Mouse (Mus musculus): Measurements from ENCODE around the gene Gga1. TPM values are rescaled to one million over a fixed set of nuclear protein-coding genes. Genes with fewer than 3 reads are reported as not detected.
A peak's percentile ranks its signal among the peaks of the same experiment; 100 is the strongest.

Gga1 gene
- polyA plus RNA-seq, 1 experiment, result 105 TPM

DNA sequence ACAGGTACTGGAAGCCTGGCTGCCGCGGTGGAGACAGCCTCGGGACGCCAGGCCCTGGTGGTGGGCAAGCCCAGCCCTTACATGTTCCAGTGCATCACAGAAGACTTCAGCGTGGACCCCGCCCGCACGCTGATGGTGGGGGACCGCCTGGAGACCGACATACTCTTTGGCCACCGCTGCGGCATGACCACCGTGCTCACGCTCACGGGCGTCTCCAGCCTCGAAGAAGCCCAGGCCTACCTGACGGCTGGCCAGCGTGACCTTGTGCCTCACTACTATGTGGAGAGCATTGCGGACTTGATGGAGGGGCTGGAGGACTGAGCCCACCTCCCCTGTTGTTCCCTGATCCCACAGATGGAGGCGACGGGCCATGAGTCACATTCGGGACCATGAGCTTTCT is 41.1 kb downstream of the Gga1 start:
- no peak overlapping the region for H3K4me3 ChIP-seq (ENCODE audit: low read depth, low read length)
- peaks cover 14% of the 10 kb centered on the region for H3K4me1 ChIP-seq (ENCODE audit: control insufficient read depth, insufficient read depth, insufficient read length, low read length)
- H3K27ac ChIP-seq (ENCODE audit: insufficient read depth, low read depth, low read length), result no peak overlapping the region
- WGBS, result 93% methylated on average over 23 of the region's 23 CpGs
- no peaks in the 10 kb centered on the region for H3K27me3 ChIP-seq (ENCODE audit: control insufficient read depth, insufficient read depth, low read length)
- peaks cover 2% of the 10 kb centered on the region; the same call in 1 of the 2 replicates for H3K36me3 ChIP-seq (ENCODE audit: control insufficient read depth, insufficient read depth, low read length)
- TF ChIP-seq CTCF (IDR thresholded peaks at IDR 0.05; ENCODE audit: extremely low read depth, insufficient read length, insufficient replicate concordance, low read depth, low read length) (no peak), POLR2A (IDR thresholded peaks at IDR 0.05; ENCODE audit: low read depth, low read length) (no peak)

DNA sequence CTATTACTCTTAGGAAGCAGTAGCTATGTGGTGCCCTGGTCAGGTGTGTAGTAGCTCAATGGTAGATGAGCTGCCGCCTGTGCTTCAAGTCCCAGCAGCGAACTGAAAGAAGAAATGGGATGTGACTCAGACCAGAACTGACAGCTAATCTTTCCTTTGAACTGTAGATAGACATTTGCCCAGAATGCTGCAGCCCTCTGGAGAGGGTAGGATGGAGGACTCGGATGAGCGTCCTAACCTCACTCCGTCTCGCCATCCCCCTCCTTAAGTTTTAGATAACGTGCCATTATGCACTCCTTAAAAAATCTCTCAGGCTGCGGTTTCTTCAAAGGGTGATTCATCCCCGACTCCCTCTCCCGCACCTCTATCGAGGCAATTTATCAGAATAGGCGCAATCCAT is 42.9 kb downstream of the Gga1 start:
- no peaks in the 10 kb centered on the region for H3K27me3 ChIP-seq (ENCODE audit: control insufficient read depth, insufficient read depth, low read length)
- WGBS, result 55% methylated on average over 12 of the region's 12 CpGs
- TF ChIP-seq POLR2A (IDR thresholded peaks at IDR 0.05; ENCODE audit: low read depth, low read length) (no peak), CTCF (IDR thresholded peaks at IDR 0.05; ENCODE audit: extremely low read depth, insufficient read length, insufficient replicate concordance, low read depth, low read length) (no peak)

DNA sequence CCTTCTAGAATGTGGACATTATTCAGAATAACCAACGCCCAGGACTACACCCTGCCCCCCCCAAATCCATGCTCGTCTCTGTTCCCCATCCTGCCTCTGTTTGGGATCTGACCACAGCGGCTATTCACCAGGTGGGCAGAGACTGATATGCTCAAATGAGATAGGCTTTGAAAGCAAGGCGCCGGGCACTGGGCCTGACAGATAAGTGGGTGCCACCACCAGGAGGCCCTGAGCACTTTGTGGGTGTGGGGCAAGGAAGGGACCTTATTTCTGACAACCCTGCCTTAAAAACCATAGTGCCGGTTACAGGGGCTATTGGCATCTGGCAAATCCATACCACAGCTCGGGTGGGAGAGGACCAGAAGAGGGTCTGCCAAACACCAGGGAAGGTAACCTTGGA is 45.7 kb downstream of the Gga1 start:
- no peak for TF ChIP-seq CTCF (IDR thresholded peaks at IDR 0.05; ENCODE audit: extremely low read depth, insufficient read length, insufficient replicate concordance, low read depth, low read length)
- no peak for TF ChIP-seq POLR2A (IDR thresholded peaks at IDR 0.05; ENCODE audit: low read depth, low read length)
- Histone ChIP-seq H3K27ac (ENCODE audit: insufficient read depth, low read depth, low read length) (no peak overlapping the region), H3K4me3 (ENCODE audit: low read depth, low read length) (no peak overlapping the region), H3K4me1 (ENCODE audit: control insufficient read depth, insufficient read depth, insufficient read length, low read length) (peaks cover 17% of the 10 kb centered on the region), H3K36me3 (ENCODE audit: control insufficient read depth, insufficient read depth, low read length) (peaks cover 2% of the 10 kb centered on the region; the same call in 1 of the 2 replicates), H3K27me3 (ENCODE audit: control insufficient read depth, insufficient read depth, low read length) (no peaks in the 10 kb centered on the region)
- WGBS, result 78% methylated on average over 7 of the region's 7 CpGs

More for the DNA sequence above, 42.9 kb downstream of the Gga1 start:
- Histone ChIP-seq H3K27ac (ENCODE audit: insufficient read depth, low read depth, low read length) (no peak overlapping the region), H3K4me3 (ENCODE audit: low read depth, low read length) (no peak overlapping the region), H3K4me1 (ENCODE audit: control insufficient read depth, insufficient read depth, insufficient read length, low read length) (peaks cover 10% of the 10 kb centered on the region; the same call in 1 of the 2 replicates), H3K36me3 (ENCODE audit: control insufficient read depth, insufficient read depth, low read length) (peaks cover 2% of the 10 kb centered on the region; the same call in 1 of the 2 replicates)

DNA sequence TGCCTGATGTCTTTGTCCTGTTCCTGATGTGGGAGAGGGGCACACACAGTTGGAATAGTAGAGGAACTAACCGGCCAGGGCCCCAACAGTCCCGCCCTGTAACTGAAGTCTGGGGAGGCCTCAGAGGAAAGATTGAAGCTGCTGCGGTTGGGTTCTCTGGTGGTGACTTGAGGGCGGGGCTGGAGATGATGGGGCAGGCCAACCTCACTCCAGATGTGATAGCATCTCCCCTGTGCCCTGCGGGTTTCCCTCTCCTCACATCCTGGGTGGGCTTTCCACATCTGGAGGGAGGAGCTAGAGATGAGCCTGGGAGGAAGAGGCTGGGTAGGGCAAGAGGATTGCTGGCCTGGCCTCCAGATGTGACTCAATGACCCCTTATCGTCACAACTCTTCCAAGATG is 46.6 kb downstream of the Gga1 start:
- H3K27me3 ChIP-seq (ENCODE audit: control insufficient read depth, insufficient read depth, low read length), result no peaks in the 10 kb centered on the region
- no peaks in the 10 kb centered on the region for H3K36me3 ChIP-seq (ENCODE audit: control insufficient read depth, insufficient read depth, low read length)
- H3K4me3 ChIP-seq (ENCODE audit: low read depth, low read length), result no peak overlapping the region
- WGBS, result 61% methylated on average over 6 of the region's 6 CpGs
- H3K4me1 ChIP-seq (ENCODE audit: control insufficient read depth, insufficient read depth, insufficient read length, low read length), result peaks cover 19% of the 10 kb centered on the region
- no peak for TF ChIP-seq CTCF (IDR thresholded peaks at IDR 0.05; ENCODE audit: extremely low read depth, insufficient read length, insufficient replicate concordance, low read depth, low read length)
- TF ChIP-seq POLR2A (IDR thresholded peaks at IDR 0.05; ENCODE audit: low read depth, low read length), result no peak
- H3K27ac ChIP-seq (ENCODE audit: insufficient read depth, low read depth, low read length), result no peak overlapping the region

DNA sequence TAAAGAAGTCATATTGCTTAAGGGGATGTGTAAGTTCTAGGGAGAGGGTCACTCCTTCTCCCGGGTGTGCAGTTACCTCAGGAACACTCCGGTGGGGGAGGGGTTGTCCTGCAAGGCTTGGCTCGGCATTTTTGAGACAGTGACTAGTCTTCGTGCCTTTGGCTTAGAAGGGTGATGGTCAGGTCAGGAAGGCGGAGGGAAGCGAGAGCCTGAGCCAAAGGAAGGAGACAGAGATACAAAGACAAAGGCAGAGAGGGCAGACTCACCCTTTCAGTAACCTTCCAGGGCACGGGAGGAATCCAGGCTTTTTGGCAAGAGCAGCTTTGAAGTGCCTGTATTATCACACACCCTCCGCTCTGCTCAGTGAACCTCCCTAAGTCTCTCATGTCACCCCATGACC is 48.1 kb downstream of the Gga1 start:
- Histone ChIP-seq H3K36me3 (ENCODE audit: control insufficient read depth, insufficient read depth, low read length) (no peaks in the 10 kb centered on the region), H3K27ac (ENCODE audit: insufficient read depth, low read depth, low read length) (no peak overlapping the region), H3K4me1 (ENCODE audit: control insufficient read depth, insufficient read depth, insufficient read length, low read length) (peaks cover 19% of the 10 kb centered on the region), H3K4me3 (ENCODE audit: low read depth, low read length) (no peak overlapping the region), H3K27me3 (ENCODE audit: control insufficient read depth, insufficient read depth, low read length) (no peaks in the 10 kb centered on the region)
- no peak for TF ChIP-seq CTCF (IDR thresholded peaks at IDR 0.05; ENCODE audit: extremely low read depth, insufficient read length, insufficient replicate concordance, low read depth, low read length)
- no peak for TF ChIP-seq POLR2A (IDR thresholded peaks at IDR 0.05; ENCODE audit: low read depth, low read length)
- 68% methylated on average over 8 of the region's 8 CpGs for WGBS

DNA sequence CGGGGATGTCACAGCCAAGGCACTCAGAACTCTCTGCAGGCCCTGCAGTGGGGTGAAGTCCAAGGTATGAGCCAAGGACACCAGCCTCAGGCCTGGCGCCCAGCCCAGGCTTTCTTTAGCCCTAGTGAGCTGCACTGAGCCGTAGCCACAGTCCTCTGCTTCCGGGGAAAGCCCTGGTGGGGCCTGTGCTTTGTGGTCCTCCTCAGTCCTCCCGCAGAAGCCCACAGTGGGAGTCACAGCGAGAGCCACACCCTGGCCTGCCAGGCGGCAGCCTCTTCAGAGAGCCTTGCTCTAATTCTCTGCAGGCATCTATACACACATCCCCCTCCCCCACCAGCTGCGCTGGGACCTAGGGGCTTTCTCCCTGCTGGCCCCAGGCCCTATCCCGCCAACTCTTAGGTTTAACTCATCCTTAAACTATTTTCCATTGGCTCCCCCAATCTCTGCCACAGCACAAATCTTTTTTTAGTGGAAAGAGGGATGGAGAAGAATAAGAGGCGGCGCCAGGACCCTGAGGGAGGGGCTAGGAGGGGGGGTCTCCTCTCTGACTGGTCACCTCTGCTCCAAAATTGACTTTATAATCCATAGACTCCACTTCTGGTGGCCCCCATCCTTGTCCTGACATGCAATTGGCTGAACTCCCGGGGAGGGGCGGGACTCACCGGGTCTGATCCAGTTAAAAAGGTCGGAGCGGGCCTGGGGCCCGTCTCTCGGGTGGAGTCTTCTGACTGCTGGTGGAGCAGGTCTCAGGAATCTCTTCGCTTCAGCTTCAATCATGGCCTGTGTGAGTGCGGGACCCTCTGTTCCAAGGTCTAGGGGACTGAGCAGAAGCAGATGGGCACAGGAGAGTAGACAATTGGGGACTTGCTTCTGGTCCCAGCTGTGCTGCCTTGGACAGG is 49.3 kb downstream of the Gga1 start, which contains the start of gene Lgals1:
Gene Lgals1 (plus strand): TSS at position 705 of the 899 bp plus-strand sequence.
- WGBS, result 11% methylated on average over 20 of the region's 20 CpGs
- H3K36me3 ChIP-seq (ENCODE audit: control insufficient read depth, insufficient read depth, low read length), result no peaks in the 10 kb centered on the region
- peak; percentile 41; the same call in 1 of the 2 replicates for TF ChIP-seq POLR2A (IDR thresholded peaks at IDR 0.05; ENCODE audit: low read depth, low read length)
- no peak for TF ChIP-seq CTCF (IDR thresholded peaks at IDR 0.05; ENCODE audit: extremely low read depth, insufficient read length, insufficient replicate concordance, low read depth, low read length)
- peak within 1 kb of the TSS; percentile 74 for H3K27ac ChIP-seq (ENCODE audit: insufficient read depth, low read depth, low read length)
- H3K4me1 ChIP-seq (ENCODE audit: control insufficient read depth, insufficient read depth, insufficient read length, low read length), result peaks cover 19% of the 10 kb centered on the region
- peak within 1 kb of the TSS; percentile 42 for H3K4me3 ChIP-seq (ENCODE audit: low read depth, low read length)
- no peaks in the 10 kb centered on the region for H3K27me3 ChIP-seq (ENCODE audit: control insufficient read depth, insufficient read depth, low read length)
